Mouse (Mus musculus): Measurements from ENCODE around the gene Wnt5a.

GRCm38 (mm10) chr14:28456372-28457076, 48.0 kb upstream of the Wnt5a start:
- TF ChIP-seq POLR2A (IDR thresholded peaks at IDR 0.05; ENCODE audit: insufficient read depth, low read depth, low read length) = no peak
- TF ChIP-seq CTCF (IDR thresholded peaks at IDR 0.05; ENCODE audit: insufficient read depth, low read depth, low read length) = no peak
